Mouse (Mus musculus): ENCODE measurements at regions not wholly inside any gene's neighbourhood (a gene's known extent, or its start where the extent isn't known, plus 50 kb on each side); places are given as distances from the start of the nearest gene placed in this dataset.

DNA sequence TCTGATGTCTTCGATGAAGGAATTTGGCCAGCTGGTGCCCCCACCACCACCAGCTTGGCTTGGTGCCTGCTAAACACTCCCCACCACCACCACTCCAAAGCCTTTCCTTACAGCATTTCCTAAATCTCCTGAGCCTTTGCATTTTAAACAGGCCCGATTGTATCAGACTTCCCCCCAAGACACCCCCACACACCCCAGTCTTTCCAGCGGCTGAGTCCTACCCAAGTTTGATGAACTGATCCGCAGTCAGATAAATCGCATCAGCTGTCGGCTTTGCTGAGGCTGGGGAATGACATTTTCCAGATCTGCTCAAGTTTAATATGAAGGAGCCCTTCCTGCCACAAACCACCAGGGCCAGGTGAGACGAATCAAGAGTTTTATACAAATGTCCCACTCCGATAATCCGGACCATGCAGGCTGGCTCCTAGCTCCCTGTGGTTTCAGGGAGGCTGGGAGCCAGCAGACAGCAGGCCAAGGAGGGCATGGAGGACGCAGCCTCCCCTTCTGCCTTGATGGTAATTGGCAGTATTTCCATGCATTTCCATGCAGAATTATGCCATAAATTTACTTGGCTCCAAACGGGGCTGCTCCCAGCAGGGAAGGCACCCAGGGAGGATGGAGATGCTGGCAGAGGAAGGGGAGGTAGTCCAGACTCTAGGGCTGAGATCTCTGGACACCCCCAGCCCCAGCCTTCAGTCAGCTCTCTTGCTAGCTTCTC is 125.6 kb upstream of the Csf3r start:
- no peak for DNase-seq (ENCODE audit: low read depth in 1 of 2, low spot score in 2 of 2)
- 69% methylated on average over 11 of the region's 11 CpGs for WGBS
- no peak overlapping the region for H3K4me3 ChIP-seq (ENCODE audit: extremely low read depth, insufficient read depth, insufficient read length)
- H3K27ac ChIP-seq (ENCODE audit: insufficient read depth, low read length): no peak overlapping the region
- TF ChIP-seq CTCF (IDR thresholded peaks at IDR 0.05; ENCODE audit: extremely low read depth, insufficient read depth, insufficient read length, insufficient replicate concordance) (no peak), POLR2A (IDR thresholded peaks at IDR 0.05; ENCODE audit: low read depth, low read length) (no peak)
- no peaks in the 10 kb centered on the region for H3K27me3 ChIP-seq (ENCODE audit: control insufficient read depth, insufficient read depth, low read length)
- no peaks in the 10 kb centered on the region for H3K36me3 ChIP-seq (ENCODE audit: control insufficient read depth, insufficient read depth, low read length)
- H3K4me1 ChIP-seq (ENCODE audit: control insufficient read depth, insufficient read depth, insufficient read length): no peaks in the 10 kb centered on the region

DNA sequence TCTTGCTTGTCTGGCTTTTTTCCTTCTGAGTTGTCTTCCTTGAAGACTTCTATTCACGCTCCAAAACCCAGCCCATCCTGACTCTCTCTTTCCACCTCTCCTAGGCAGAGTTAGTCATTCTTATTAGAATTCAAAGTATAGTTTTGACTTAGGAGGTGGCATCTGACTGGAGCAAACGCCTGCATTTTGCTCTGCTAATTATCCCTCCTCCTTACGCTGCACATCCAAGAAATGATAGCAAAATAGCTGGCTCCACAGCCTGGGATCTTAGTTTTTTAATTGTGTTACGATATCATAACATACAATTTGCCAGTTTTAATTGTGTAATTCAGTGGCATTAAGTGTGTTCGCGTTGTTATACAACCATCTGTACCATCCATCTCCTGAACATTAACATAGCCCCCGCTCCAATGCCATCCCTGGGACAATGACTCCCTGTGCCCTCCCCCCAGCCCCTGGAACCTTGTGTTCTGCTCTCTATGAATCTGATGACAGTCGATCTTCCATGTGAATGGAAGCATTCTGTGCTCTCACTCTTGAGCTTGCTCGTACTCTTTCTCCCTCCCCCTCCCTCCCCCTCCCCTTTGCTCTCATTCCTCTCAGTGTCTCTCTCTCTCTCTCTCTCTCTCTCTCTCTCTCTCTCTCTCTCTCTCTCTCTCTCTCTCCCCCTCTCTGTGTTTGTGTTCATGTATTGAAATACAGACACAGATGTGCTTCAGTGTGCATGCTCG is 122.6 kb upstream of the Csf3r start:
- no peak for TF ChIP-seq POLR2A (IDR thresholded peaks at IDR 0.05; ENCODE audit: low read depth, low read length)
- no peak for TF ChIP-seq CTCF (IDR thresholded peaks at IDR 0.05; ENCODE audit: extremely low read depth, insufficient read depth, insufficient read length, insufficient replicate concordance)
- Histone ChIP-seq H3K27ac (ENCODE audit: insufficient read depth, low read length) (no peak overlapping the region), H3K27me3 (ENCODE audit: control insufficient read depth, insufficient read depth, low read length) (no peaks in the 10 kb centered on the region), H3K36me3 (ENCODE audit: control insufficient read depth, insufficient read depth, low read length) (no peaks in the 10 kb centered on the region), H3K4me3 (ENCODE audit: extremely low read depth, insufficient read depth, insufficient read length) (no peak overlapping the region), H3K4me1 (ENCODE audit: control insufficient read depth, insufficient read depth, insufficient read length) (no peaks in the 10 kb centered on the region)
- 75% methylated on average over 10 of the region's 10 CpGs for WGBS
- DNase-seq (ENCODE audit: low read depth in 1 of 2, low spot score in 2 of 2): no peak

DNA sequence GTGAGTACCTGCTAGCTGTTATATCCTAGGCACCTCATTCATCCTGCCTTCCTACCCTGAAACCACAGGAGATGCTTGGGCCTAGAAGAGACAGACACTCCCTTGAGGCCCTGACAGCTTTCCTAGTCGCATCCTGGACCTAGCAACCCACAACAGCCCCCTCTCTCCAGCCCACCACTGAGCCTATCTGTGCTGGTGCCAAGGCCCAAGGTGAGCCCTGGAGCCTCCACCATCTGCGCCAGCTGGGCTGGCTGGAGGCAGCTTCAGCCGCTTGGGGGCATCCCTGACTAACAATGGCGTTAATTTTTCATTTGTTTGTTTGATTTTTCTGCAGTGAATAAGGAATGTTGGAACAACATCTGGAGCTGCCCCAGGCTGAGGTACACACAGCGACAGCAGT is 118.1 kb upstream of the Csf3r start:
- no peak for DNase-seq (ENCODE audit: low read depth in 1 of 2, low spot score in 2 of 2)
- no peaks in the 10 kb centered on the region for H3K27me3 ChIP-seq (ENCODE audit: control insufficient read depth, insufficient read depth, low read length)
- H3K27ac ChIP-seq (ENCODE audit: insufficient read depth, low read length): no peak overlapping the region
- H3K4me3 ChIP-seq (ENCODE audit: extremely low read depth, insufficient read depth, insufficient read length): no peak overlapping the region
- no peaks in the 10 kb centered on the region for H3K4me1 ChIP-seq (ENCODE audit: control insufficient read depth, insufficient read depth, insufficient read length)
- no peak for TF ChIP-seq CTCF (IDR thresholded peaks at IDR 0.05; ENCODE audit: extremely low read depth, insufficient read depth, insufficient read length, insufficient replicate concordance)
- no peaks in the 10 kb centered on the region for H3K36me3 ChIP-seq (ENCODE audit: control insufficient read depth, insufficient read depth, low read length)
- WGBS: 81% methylated on average over 5 of the region's 5 CpGs

DNA sequence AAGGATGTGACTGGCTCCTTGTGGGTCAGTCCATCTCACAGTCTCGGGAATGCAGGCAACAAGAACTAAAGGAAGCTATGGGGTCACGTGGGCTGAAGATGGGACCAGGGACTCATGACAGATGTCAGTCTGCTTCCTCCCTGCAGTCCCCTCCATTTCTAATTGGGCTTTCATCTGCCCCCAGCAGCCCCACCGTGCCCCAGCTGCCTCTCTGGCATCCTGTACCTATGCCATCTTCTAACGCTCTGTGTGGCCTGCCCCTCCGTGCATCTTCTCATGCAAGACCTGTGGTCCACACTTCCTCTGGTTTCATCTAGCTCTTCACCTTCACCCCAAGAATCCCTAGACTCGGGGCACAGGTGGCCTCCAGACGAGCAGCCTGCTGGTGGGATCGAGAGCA is 115.4 kb upstream of the Csf3r start:
- 84% methylated on average over 8 of the region's 8 CpGs for WGBS
- Histone ChIP-seq H3K4me1 (ENCODE audit: control insufficient read depth, insufficient read depth, insufficient read length) (no peaks in the 10 kb centered on the region), H3K4me3 (ENCODE audit: extremely low read depth, insufficient read depth, insufficient read length) (no peak overlapping the region), H3K27ac (ENCODE audit: insufficient read depth, low read length) (no peak overlapping the region), H3K27me3 (ENCODE audit: control insufficient read depth, insufficient read depth, low read length) (no peaks in the 10 kb centered on the region), H3K36me3 (ENCODE audit: control insufficient read depth, insufficient read depth, low read length) (no peaks in the 10 kb centered on the region)
- TF ChIP-seq CTCF (IDR thresholded peaks at IDR 0.05; ENCODE audit: extremely low read depth, insufficient read depth, insufficient read length, insufficient replicate concordance) (no peak), POLR2A (IDR thresholded peaks at IDR 0.05; ENCODE audit: low read depth, low read length) (no peak)
- DNase-seq (ENCODE audit: low read depth in 1 of 2, low spot score in 2 of 2): no peak

DNA sequence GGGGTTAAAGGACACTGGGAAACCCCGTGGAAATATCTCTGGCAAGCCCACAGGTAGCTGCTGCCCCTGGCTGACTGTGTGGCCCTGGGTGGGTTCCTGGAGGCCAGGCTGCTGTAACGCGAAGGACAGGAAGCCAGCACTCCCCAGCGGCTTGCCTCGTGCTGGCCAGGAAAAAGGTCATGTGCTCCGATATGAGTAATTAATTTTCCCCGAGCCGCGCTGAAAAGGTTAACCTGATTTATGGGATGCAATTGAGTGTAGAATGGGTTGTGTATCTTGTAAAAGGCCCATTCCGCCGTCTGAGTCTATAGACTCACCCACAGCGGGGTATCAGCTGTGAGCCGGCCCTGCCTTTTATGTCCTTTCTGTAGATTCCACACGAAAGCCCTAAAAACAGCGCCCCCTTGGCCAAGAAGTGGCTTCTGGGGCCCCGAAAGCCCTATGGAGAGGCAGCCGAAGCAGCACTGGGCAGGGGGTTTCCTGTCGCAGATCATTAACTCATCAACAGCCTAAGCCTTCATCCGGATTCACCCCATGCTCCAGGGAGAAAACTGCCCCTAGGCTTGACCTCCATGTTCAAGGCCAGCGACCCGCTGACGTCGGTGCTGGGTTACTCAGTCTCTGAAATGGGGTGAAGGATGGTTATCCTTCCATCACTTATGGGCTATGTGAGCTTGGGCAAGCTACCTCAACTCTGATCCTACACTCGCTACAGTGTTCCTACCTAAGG is 112.6 kb upstream of the Csf3r start:
- Histone ChIP-seq H3K4me1 (ENCODE audit: control insufficient read depth, insufficient read depth, insufficient read length) (no peaks in the 10 kb centered on the region), H3K36me3 (ENCODE audit: control insufficient read depth, insufficient read depth, low read length) (no peaks in the 10 kb centered on the region), H3K4me3 (ENCODE audit: extremely low read depth, insufficient read depth, insufficient read length) (no peak overlapping the region), H3K27me3 (ENCODE audit: control insufficient read depth, insufficient read depth, low read length) (no peaks in the 10 kb centered on the region), H3K27ac (ENCODE audit: insufficient read depth, low read length) (no peak overlapping the region)
- 18% methylated on average over 24 of the region's 24 CpGs for WGBS
- TF ChIP-seq CTCF (IDR thresholded peaks at IDR 0.05; ENCODE audit: extremely low read depth, insufficient read depth, insufficient read length, insufficient replicate concordance) (no peak), POLR2A (IDR thresholded peaks at IDR 0.05; ENCODE audit: low read depth, low read length) (no peak)
- DNase-seq (ENCODE audit: low read depth in 1 of 2, low spot score in 2 of 2): no peak

DNA sequence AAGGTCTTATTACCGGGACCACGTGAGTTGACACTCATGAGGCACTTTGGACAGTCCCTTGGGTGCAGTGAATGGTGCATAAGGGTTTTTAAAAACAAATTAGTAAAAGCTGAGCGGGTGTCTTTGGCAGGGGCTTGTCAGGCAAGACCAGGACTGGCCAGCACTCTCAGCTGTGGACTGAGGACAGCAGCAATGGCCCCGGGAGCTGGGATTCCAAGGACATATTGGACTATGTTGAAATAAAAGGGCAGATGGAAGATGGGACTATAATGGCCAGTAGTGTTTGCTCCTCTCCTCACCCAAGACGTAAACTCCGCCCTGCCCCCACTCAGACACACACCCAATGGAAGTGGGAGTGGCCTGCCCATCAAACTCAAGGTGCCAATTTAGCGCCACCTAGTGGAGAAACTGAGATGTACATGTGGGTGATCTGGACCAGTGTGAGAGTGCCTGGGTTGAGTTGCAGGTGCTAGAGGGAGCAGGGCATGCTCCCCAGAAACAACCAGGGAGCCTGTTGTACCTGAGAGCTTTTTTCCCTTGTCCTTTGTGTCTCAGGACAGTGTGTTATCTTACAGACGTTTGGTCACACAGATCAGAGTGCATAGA is 111.8 kb upstream of the Csf3r start:
- Histone ChIP-seq H3K4me1 (ENCODE audit: control insufficient read depth, insufficient read depth, insufficient read length) (no peaks in the 10 kb centered on the region), H3K27me3 (ENCODE audit: control insufficient read depth, insufficient read depth, low read length) (no peaks in the 10 kb centered on the region), H3K36me3 (ENCODE audit: control insufficient read depth, insufficient read depth, low read length) (no peaks in the 10 kb centered on the region), H3K27ac (ENCODE audit: insufficient read depth, low read length) (no peak overlapping the region), H3K4me3 (ENCODE audit: extremely low read depth, insufficient read depth, insufficient read length) (no peak overlapping the region)
- TF ChIP-seq POLR2A (IDR thresholded peaks at IDR 0.05; ENCODE audit: low read depth, low read length) (no peak), CTCF (IDR thresholded peaks at IDR 0.05; ENCODE audit: extremely low read depth, insufficient read depth, insufficient read length, insufficient replicate concordance) (no peak; the same call in 1 of the 2 replicates)
- DNase-seq (ENCODE audit: low read depth in 1 of 2, low spot score in 2 of 2): peak in 1 of 2 experiments; percentile 17
- 28% methylated on average over 8 of the region's 8 CpGs for WGBS

Data from spleen, adult 2 months (tissue).